Mouse (Mus musculus) lung, adult 2 months (tissue): Measurements from ENCODE around the gene Tnnc1.

Experiments
- CTCF ChIP-seq: fragments of 200-500 bp; IDR thresholded peaks from 2 replicates; pipeline ENCODE4 v1.5.1; 2011; ENCODE audit warnings: mild to moderate bottlenecking, low read length, control low read depth; ENCODE audit not compliant: insufficient read depth
- POLR2A ChIP-seq: fragments of 200-500 bp; IDR thresholded peaks from 2 replicates; pipeline ENCODE4 v1.6.1; 2011; ENCODE audit warnings: low read depth, mild to moderate bottlenecking, control low read depth, low read length, borderline replicate concordance; ENCODE audit errors: extremely low read depth

- TF ChIP-seq CTCF (no peak), POLR2A (no peak)
These were observed 25.3 kb upstream of the Tnnc1 start for GRCm38 (mm10) chr14:31182786-31183290.
